Mouse (Mus musculus): ENCODE data around the gene Gm45208. TPM values are rescaled to one million over a fixed set of nuclear protein-coding genes. Genes with fewer than 3 reads are reported as not detected.
"Not testable (repeated sequence)": the region's sequence is repeated elsewhere in the genome, so short reads cannot be mapped to it uniquely, and the experiment has no call there.

Gene Gm45208
- polyA plus RNA-seq, 1 experiment from 2014 or later, result 0.37 TPM

GRCm38 (mm10) chrX:7740082-7740819, 18.2 kb downstream of the Gm45208 start:
- H3K4me1 ChIP-seq (ENCODE audit: control insufficient read depth, insufficient read depth, low read length), result no peaks in the 10 kb centered on the region
- H3K4me2 ChIP-seq (ENCODE audit: low read depth, low read length), result 0 out of 2 replicates have a peak overlapping the region, but pooled peaks have one; percentile 12
- no peaks in the 10 kb centered on the region for H3K36me3 ChIP-seq (ENCODE audit: control insufficient read depth, insufficient read depth, low read length)
- H3K9ac ChIP-seq (ENCODE audit: low read depth, low read length), result no peak overlapping the region
- 43% methylated on average over 10 of the region's 10 CpGs for WGBS
- H3K9me3 ChIP-seq (ENCODE audit: control insufficient read depth, low read length), result no peaks in the 10 kb centered on the region
- H3K27ac ChIP-seq (ENCODE audit: low read length), result peak overlapping the region; percentile 70
- peak; percentile 78 for ATAC-seq
- H3K4me3 ChIP-seq (ENCODE audit: low read length), result peak overlapping the region; percentile 22; the same call in 1 of the 2 replicates
- no peaks in the 10 kb centered on the region for H3K27me3 ChIP-seq (replicated peaks; ENCODE audit: control insufficient read depth, insufficient read depth, low read length)

GRCm38 (mm10) chrX:7741103-7741502, 19.1 kb downstream of the Gm45208 start:
- no peaks in the 10 kb centered on the region for H3K36me3 ChIP-seq (ENCODE audit: control insufficient read depth, insufficient read depth, low read length)
- H3K9me3 ChIP-seq (ENCODE audit: control insufficient read depth, low read length), result no peaks in the 10 kb centered on the region
- no peak overlapping the region for H3K4me2 ChIP-seq (ENCODE audit: low read depth, low read length)
- ATAC-seq, result no peak
- H3K9ac ChIP-seq (ENCODE audit: low read depth, low read length), result no peak overlapping the region
- H3K27ac ChIP-seq (ENCODE audit: low read length), result peak overlapping the region; percentile 70; the same call in 1 of the 2 replicates
- 58% methylated on average over 5 of the region's 5 CpGs for WGBS
- H3K4me1 ChIP-seq (ENCODE audit: control insufficient read depth, insufficient read depth, low read length), result no peaks in the 10 kb centered on the region
- no peaks in the 10 kb centered on the region for H3K27me3 ChIP-seq (replicated peaks; ENCODE audit: control insufficient read depth, insufficient read depth, low read length)
- H3K4me3 ChIP-seq (ENCODE audit: low read length), result peak overlapping the region; percentile 22; the same call in 1 of the 2 replicates

- H3K36me3 ChIP-seq (ENCODE audit: control insufficient read depth, insufficient read depth, low read length), result no peaks in the 10 kb centered on the region
- H3K4me1 ChIP-seq (ENCODE audit: control insufficient read depth, insufficient read depth, low read length), result no peaks in the 10 kb centered on the region
- H3K9ac ChIP-seq (ENCODE audit: low read depth, low read length), result no peak overlapping the region
- 62% methylated on average over 5 of the region's 5 CpGs for WGBS
- H3K27me3 ChIP-seq (replicated peaks; ENCODE audit: control insufficient read depth, insufficient read depth, low read length), result no peaks in the 10 kb centered on the region
- H3K27ac ChIP-seq (ENCODE audit: low read length), result no peak overlapping the region
- H3K4me3 ChIP-seq (ENCODE audit: low read length), result no peak overlapping the region
- no peaks in the 10 kb centered on the region for H3K9me3 ChIP-seq (ENCODE audit: control insufficient read depth, low read length)
- H3K4me2 ChIP-seq (ENCODE audit: low read depth, low read length), result no peak overlapping the region
- ATAC-seq, result no peak
Measured at GRCm38 (mm10) chrX:7743470-7743869, 21.4 kb downstream of the Gm45208 start.

- WGBS, result 52% methylated on average over 1 of the region's 1 CpGs
- Histone ChIP-seq H3K36me3 (ENCODE audit: control insufficient read depth, insufficient read depth, low read length) (no peaks in the 10 kb centered on the region), H3K4me3 (ENCODE audit: low read length) (no peak overlapping the region), H3K4me2 (ENCODE audit: low read depth, low read length) (no peak overlapping the region), H3K9me3 (ENCODE audit: control insufficient read depth, low read length) (no peaks in the 10 kb centered on the region), H3K27ac (ENCODE audit: low read length) (no peak overlapping the region), H3K27me3 (replicated peaks; ENCODE audit: control insufficient read depth, insufficient read depth, low read length) (no peaks in the 10 kb centered on the region), H3K4me1 (ENCODE audit: control insufficient read depth, insufficient read depth, low read length) (peaks cover 1% of the 10 kb centered on the region; the same call in 1 of the 2 replicates), H3K9ac (ENCODE audit: low read depth, low read length) (no peak overlapping the region)
- no peak for ATAC-seq
Measured at GRCm38 (mm10) chrX:7744940-7745339, 22.9 kb downstream of the Gm45208 start.

GRCm38 (mm10) chrX:7745429-7745828, 23.4 kb downstream of the Gm45208 start:
- Histone ChIP-seq H3K36me3 (ENCODE audit: control insufficient read depth, insufficient read depth, low read length) (no peaks in the 10 kb centered on the region), H3K9ac (ENCODE audit: low read depth, low read length) (no peak overlapping the region), H3K9me3 (ENCODE audit: control insufficient read depth, low read length) (no peaks in the 10 kb centered on the region), H3K4me2 (ENCODE audit: low read depth, low read length) (no peak overlapping the region), H3K27me3 (replicated peaks; ENCODE audit: control insufficient read depth, insufficient read depth, low read length) (no peaks in the 10 kb centered on the region), H3K4me3 (ENCODE audit: low read length) (no peak overlapping the region), H3K4me1 (ENCODE audit: control insufficient read depth, insufficient read depth, low read length) (peaks cover 2% of the 10 kb centered on the region; the same call in 1 of the 2 replicates), H3K27ac (ENCODE audit: low read length) (no peak overlapping the region)
- 88% methylated on average over 8 of the region's 8 CpGs for WGBS
- ATAC-seq, result no peak

- H3K27ac ChIP-seq (ENCODE audit: low read length), result no peak within 1 kb of the TSS
- no peaks in the 10 kb centered on the region for H3K36me3 ChIP-seq (ENCODE audit: control insufficient read depth, insufficient read depth, low read length)
- H3K9me3 ChIP-seq (ENCODE audit: control insufficient read depth, low read length), result no peaks in the 10 kb centered on the region
- H3K4me2 ChIP-seq (ENCODE audit: low read depth, low read length), result peak within 1 kb of the TSS; percentile 50
- 9% methylated on average over 47 of the region's 56 CpGs for WGBS
- peak; percentile 83 for ATAC-seq
- H3K4me1 ChIP-seq (ENCODE audit: control insufficient read depth, insufficient read depth, low read length), result peaks cover 2% of the 10 kb centered on the region; the same call in 1 of the 2 replicates
- H3K4me3 ChIP-seq (ENCODE audit: low read length), result peak within 1 kb of the TSS; percentile 65
- no peaks in the 10 kb centered on the region for H3K27me3 ChIP-seq (replicated peaks; ENCODE audit: control insufficient read depth, insufficient read depth, low read length)
- peak within 1 kb of the TSS; percentile 78 for H3K9ac ChIP-seq (ENCODE audit: low read depth, low read length)
Measured at GRCm38 (mm10) chrX:7750432-7751116, 28.5 kb downstream of the Gm45208 start, which contains the start of gene Ccdc120. Gene Ccdc120, minus strand, starts transcription at chrX:7750905.

GRCm38 (mm10) chrX:7753627-7754026, 31.6 kb downstream of the Gm45208 start:
- H3K36me3 ChIP-seq (ENCODE audit: control insufficient read depth, insufficient read depth, low read length); H3K27me3 ChIP-seq (replicated peaks; ENCODE audit: control insufficient read depth, insufficient read depth, low read length); ATAC-seq; H3K4me1 ChIP-seq (ENCODE audit: control insufficient read depth, insufficient read depth, low read length); H3K4me2 ChIP-seq (ENCODE audit: low read depth, low read length); H3K4me3 ChIP-seq (ENCODE audit: low read length); H3K9ac ChIP-seq (ENCODE audit: low read depth, low read length); H3K27ac ChIP-seq (ENCODE audit: low read length); H3K9me3 ChIP-seq (ENCODE audit: control insufficient read depth, low read length): not testable (repeated sequence)
- 19% methylated on average over 3 of the region's 3 CpGs for WGBS

- H3K36me3 ChIP-seq (ENCODE audit: control insufficient read depth, insufficient read depth, low read length), result peaks cover 5% of the 10 kb centered on the region; the same call in 1 of the 2 replicates
- H3K4me1 ChIP-seq (ENCODE audit: control insufficient read depth, insufficient read depth, low read length), result peaks cover 15% of the 10 kb centered on the region
- WGBS, result 10% methylated on average over 38 of the region's 38 CpGs
- H3K4me3 ChIP-seq (ENCODE audit: low read length), result peak within 1 kb of the TSS; percentile 71
- peak within 1 kb of the TSS; percentile 73 for H3K4me2 ChIP-seq (ENCODE audit: low read depth, low read length)
- H3K9me3 ChIP-seq (ENCODE audit: control insufficient read depth, low read length), result no peaks in the 10 kb centered on the region
- peak within 1 kb of the TSS; percentile 74 for H3K9ac ChIP-seq (ENCODE audit: low read depth, low read length)
- H3K27ac ChIP-seq (ENCODE audit: low read length), result peak within 1 kb of the TSS; percentile 69
- ATAC-seq, result peak; percentile 97
- H3K27me3 ChIP-seq (replicated peaks; ENCODE audit: control insufficient read depth, insufficient read depth, low read length), result no peaks in the 10 kb centered on the region
Measured at GRCm38 (mm10) chrX:7762137-7762920, 40.3 kb downstream of the Gm45208 start, which contains the start of gene Tfe3. Gene Tfe3, plus strand, starts transcription at chrX:7762560.

GRCm38 (mm10) chrX:7762921-7763197, 40.8 kb downstream of the Gm45208 start:
- 18% methylated on average over 10 of the region's 21 CpGs for WGBS
- Histone ChIP-seq H3K4me1 (ENCODE audit: control insufficient read depth, insufficient read depth, low read length) (peaks cover 15% of the 10 kb centered on the region), H3K4me3 (ENCODE audit: low read length) (peak overlapping the region; percentile 71), H3K36me3 (ENCODE audit: control insufficient read depth, insufficient read depth, low read length) (peaks cover 5% of the 10 kb centered on the region; the same call in 1 of the 2 replicates), H3K27ac (ENCODE audit: low read length) (peak overlapping the region; percentile 69), H3K9me3 (ENCODE audit: control insufficient read depth, low read length) (no peaks in the 10 kb centered on the region), H3K4me2 (ENCODE audit: low read depth, low read length) (peak overlapping the region; percentile 73), H3K9ac (ENCODE audit: low read depth, low read length) (peak overlapping the region; percentile 74), H3K27me3 (replicated peaks; ENCODE audit: control insufficient read depth, insufficient read depth, low read length) (no peaks in the 10 kb centered on the region)
- ATAC-seq, result peak; percentile 21

Measured in intestine, embryonic 16.5 days (tissue).